Mouse (Mus musculus): ENCODE measurements around the gene Ano1.

Ano1 gene

DNA sequence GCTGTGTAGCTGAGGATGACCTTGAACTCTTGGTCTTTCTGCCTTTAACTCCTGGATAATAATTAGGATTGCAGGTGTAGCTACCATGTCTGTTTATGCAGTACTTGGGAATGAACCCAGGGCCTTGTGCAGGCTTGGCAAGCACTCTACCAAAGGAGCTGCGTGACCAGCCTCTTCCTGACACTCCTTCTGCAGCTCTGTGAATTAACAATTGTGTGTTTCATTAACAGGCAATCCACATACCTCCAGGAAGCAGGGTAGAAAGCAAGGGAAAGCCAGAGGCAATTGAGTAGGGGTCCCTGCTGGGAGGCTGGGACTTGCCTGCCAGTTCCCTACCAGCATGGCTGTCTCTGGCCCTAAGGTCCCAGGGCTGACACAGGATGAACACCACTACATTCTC is 111.0 kb downstream of the Ano1 start:
- no peak for DNase-seq (ENCODE audit: low read depth, low spot score)

DNA sequence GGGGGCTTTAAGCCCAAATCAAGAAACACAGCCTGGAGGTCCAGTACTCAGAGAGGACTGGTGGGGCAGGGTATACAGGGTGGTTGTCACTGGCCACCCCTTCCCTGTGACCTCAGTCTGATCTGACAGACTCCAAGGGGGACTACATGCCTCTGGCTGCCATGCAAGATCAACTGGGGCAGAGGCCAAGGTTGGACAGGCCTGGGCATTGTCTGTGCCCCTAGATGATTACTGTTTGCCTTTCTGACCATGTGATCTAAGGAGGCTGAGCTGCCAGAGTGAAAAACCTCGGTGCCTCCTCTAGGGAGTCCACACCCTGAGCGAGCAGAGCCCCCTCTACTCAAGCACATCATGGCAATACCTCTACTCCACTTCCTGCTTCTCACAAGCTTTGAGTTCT is 115.8 kb downstream of the Ano1 start:
- DNase-seq (ENCODE audit: low read depth, low spot score), result no peak

DNA sequence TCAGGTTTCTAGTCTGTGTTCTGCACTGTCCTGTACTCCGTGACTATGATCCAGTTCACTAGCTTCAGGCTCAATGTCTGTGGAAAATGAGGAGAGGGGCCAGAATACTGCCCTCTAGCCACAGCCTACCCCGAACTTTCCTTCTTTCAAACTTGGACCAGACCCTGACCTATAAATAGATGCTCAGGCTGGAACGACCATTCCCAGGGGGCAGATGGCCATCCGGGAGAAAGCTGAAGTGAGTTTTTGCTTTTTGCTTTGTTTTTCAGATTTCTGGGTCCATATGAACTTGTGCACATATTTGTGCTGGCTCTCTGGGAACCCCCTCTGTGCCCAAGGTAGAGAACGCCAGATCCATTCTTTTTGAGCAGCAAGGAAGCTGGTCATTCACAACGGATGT is 116.9 kb downstream of the Ano1 start:
- DNase-seq (ENCODE audit: low read depth, low spot score), result no peak

DNA sequence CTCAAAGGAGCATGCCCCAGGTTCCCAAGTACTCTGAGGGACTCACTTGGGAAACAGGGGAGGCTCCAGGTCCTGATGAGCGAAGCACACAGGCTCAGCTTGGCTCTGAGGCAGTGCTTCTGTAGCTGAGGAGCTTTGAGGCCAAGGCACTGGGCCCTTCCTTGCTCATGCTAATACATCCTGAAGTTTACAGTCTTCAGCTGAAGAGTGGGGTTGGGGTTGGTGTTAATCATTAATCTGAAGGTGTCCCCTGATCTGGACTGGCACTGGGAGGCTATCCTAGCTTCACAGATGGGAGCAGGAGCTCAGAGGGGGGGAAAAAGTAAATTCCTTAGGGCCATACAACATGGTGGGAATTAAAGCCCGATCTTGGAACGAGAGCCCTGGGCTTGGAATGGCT is 117.3 kb downstream of the Ano1 start:
- no peak for DNase-seq (ENCODE audit: low read depth, low spot score)

DNA sequence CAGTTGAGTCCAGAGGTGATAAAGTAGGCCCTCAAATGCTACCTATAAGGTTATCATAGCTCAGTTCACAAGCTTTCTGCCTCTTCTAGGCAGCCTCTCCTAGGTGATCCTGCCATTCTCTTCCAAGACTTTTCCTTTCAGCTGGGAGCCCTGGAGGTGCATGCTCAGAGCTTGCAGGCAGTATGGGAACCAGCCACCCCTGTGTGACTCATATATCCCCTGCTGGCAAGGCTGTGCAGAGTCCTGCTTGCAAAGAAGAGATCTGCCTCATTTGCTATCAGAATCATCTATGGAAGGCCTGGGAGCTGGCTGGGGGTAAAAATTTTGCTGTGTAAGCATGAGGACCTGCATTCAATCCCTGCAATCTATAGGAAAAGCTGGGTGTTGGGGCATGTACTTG is 119.5 kb downstream of the Ano1 start:
- no peak for DNase-seq (ENCODE audit: low read depth, low spot score)

DNA sequence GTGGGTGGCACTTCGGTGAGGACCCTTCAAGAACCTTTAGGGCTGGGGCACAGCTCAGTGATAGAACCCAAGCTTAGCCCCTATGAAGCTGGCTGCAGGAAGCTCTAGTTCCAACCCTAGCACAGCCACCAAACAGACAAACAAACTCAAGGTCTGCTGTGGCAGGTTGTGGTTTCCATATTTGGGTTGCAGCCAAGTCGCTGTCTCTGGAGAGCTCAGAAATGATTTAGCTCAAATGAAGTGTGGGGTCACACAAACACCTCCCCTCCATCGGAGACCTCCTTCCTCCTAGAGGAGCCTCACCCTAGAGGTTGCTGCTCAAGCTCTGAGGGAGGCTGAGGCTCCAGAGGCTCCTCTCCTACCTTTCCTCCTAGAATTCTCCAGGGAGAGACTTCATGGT is 121.2 kb downstream of the Ano1 start:
- no peak for DNase-seq (ENCODE audit: low read depth, low spot score)

DNA sequence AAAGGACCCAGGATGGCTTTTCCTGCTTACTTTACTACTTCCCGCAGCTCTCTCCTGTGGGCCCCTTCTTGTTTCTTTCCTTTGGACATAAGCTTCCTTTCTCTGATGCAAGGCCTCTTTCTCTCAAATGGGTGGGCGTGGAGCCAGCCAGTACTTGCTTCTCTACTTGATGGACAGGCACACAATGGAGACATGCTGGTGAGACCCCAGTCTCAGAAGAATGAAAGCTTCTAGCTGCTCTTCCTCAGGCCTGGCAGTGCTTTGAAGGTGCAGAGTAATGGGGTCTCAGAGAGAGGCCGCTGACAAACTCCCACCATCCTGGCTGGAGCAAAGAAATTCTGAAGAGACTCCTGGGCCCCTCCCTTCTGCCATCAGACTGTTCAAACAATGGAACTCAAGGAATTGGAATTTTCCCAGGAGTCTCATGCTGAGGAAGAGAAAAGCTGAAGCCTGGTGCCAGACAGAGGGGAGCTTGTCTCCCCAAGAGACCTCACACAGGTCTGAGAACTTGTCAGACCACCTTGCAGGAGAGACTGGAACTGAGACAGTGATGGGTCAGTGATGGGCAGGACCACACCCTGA is 123.3 kb downstream of the Ano1 start:
- no peak for DNase-seq (ENCODE audit: low read depth, low spot score)

DNA sequence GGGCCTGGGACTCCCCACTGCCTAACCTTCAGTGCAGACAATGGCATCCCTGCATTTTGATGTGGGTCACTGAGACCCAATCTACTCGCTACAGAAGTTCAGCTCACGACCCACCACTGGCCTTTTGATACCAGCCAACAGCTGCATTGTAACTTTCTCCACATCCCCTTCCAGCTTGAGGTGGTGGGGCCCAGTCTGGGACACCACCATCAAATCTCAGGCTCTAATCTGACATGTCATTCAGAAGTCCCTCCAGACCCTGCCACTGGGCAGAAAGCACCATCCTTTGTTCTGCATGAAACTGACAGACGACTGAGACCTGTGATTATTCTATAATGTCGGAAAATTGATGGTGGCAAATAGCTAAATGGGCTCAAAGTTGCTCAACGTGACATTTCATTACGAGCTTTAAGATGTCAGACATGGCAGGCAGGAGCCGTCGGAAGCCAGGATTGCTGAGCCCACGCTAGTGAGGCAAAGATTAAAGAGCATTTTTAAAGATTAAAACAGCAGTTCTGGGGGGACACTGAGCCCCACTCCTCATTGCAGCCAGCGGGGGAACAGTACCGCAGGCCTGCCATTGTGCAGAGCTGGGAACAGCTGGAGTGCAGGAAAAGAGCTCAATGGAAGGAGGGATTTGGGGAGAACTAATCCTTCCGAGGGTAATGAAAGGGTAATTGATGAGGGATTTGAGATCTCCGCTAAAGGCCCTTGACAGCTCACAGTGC is 124.0 kb downstream of the Ano1 start:
- no peak for DNase-seq (ENCODE audit: low read depth, low spot score)

DNA sequence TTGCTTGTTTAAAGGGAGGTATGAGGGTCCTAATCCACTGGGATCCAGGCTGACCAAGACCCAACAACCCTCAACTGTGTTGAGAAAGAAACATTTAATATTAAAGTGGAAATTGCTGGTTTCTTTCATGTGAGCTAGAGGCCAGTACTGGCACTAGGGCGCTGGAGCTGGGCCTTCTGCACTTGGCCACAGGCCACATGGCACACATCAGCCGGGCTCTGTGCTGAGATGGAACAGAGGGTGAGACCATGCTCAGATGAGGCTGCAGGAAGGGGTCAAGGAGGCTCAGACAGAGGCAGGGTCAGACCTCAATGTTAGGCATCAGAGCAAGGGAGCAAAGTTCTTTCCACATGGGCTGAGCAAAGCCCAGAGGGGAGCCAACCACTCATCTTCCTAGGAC is 125.7 kb downstream of the Ano1 start:
- DNase-seq (ENCODE audit: low read depth, low spot score), result no peak

DNA sequence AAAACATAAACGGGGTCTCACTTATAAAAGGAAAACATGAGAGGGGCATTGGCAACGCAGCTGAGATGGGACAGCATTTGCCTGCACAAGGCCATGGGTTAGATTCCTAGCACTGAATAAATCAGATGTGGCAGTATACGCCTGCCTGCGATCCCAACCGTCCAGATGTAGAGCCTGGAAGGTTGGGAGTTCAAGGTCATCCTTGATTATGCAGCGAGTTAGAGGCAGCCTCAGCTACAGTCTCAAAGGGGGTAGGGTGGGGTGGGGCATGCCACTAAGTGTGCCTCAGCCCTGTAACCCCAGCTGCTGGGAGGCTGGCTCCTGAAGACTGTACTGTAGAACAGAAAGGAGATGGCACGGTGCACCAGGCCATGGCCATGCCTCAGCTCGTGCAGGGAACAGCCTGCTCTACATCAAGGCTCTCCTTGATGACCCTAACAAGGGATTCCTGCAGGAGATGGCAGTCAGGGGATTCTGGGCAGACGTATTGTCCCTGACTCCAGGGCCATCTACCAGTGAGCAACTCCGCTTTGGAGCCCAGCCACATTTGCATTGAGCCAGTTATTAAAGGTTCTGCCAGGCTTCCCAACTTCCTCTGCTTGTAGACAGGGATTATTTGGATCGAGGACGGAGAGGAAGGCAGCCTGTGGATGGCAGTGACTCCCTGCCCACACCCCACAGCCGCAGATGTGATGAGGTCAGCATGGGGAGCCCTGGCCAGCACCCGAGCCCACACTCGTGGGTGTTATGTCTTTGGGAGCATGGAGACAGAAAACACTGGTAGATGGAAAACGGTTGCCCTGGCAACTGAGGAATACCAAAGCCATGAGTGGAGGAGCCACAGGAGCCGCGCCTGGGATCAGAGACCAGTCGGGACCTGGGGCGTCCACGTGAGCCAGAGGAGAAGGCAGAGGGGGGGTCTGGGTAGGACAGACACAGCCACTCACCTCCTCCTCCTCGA is 130.8 kb downstream of the Ano1 start:
- DNase-seq (ENCODE audit: low read depth, low spot score), result no peak

DNA sequence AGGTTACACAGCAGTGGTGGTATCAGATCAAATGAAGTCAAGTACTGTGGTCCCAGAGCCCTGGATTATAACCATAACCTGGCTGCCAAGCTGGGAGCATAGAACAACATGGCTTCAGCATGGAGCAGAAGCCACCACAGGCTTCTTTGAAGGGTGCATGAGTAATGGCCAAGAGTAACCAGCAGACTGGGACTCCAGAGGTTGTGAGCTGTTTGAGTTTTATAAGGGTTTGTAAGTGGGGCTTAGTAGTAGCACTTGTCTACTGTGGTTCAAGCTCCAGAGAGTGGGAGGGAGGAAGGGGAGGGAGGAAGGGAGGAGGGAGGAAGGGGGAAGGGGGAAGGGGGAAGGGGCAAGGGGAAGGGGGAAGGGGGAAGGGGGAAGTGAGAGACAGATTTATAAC is 131.5 kb downstream of the Ano1 start:
- DNase-seq (ENCODE audit: low read depth, low spot score), result no peak

DNA sequence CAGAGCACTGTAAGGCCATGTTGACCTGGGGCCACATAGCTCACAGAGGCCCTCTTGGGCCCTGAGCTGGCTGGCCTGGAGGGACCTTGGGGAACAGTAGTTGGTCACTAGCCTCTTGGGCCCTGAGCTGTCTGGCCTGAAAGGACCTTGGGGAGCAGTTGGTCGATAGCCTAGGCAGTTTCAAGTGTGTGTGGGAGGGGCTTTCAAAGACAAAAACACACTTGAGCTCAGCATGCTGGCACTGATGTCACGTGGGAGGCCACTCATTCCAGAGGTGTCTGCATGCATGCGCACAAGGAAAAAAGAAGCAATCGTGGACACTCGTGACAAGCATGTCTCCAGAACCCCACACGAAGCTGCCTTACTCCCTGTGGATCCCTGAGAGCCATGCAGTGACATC is 136.4 kb downstream of the Ano1 start:
- no peak for DNase-seq (ENCODE audit: low read depth, low spot score)

DNA sequence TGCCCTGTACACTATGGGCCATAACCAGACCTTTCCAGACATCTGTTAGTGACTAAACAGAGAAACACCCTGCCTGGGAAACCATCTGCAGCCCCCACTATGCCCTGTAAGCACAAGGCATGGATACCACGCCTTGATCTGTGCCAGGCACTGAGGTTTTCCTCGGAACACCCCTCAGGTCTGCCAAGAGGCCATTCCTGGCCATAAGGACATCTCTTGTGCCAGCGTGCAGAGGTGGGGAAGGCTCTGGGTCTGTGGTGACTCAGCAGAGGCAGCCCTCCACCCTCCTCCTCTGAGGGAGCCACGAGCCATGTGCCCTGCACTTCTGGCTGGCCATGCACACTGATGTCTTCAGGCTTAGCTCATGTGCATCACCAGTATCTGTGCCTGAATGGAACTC is 138.9 kb downstream of the Ano1 start:
- no peak for DNase-seq (ENCODE audit: low read depth, low spot score)

DNA sequence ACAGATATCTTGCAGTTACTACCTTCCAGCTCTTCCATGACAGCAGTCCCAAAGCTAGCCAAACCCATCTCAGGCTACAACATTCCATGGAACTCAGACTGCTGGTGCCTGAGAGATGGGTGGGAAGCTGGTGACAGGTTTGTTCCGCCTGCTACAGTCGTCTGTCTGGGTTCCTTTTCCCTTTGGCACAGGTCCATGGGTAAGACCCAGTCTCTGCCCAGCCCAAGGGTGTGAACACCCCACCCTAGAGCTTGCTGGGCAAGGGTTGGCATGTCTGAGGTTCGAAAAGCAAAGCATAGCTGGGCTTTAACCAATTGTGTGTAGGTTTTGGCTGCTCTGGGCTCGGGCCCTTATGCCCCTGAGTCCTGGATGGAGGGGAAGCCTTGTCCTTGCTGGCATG is 139.4 kb downstream of the Ano1 start:
- no peak for DNase-seq (ENCODE audit: low read depth, low spot score)

DNA sequence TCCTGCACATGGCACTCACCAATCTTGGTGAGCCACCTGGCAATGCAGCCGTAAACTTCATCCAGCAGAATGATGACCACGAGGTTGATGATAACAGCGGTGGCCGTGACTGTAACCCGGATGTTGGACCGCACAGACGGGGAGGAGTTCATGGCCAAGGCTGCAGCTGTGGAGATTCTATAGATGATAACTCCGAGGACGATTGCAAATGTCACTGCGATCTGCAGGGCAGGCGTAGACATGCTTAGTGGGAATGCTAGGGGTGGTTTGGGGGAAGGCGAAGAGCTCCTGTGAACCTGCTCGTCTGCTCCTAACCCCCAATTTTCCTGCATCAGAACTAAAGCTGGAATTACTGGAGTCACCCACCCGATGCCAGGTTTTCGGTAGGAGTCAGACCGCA is 140.2 kb downstream of the Ano1 start:
- DNase-seq (ENCODE audit: low read depth, low spot score), result no peak

DNA sequence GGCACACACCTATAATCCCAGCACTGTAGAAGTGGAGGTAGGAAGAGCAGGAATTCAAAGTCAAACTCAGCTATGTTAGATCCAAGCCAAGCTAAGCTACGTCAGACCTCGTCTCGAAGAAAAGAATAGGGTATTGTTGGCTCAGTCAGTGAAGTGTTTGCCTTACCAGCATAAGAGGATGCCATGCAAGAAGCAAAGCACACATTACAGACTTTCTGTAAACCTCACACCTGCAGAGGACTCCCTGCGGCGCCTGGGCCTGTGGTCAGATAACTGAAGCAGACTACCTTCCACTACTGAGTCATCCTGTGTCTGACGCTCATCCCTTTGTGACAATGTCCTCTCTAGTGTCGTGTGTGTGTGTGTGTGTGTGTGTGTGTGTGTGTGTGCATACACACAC is 142.2 kb downstream of the Ano1 start:
- peak; percentile 13 for DNase-seq (ENCODE audit: low read depth, low spot score)

DNA sequence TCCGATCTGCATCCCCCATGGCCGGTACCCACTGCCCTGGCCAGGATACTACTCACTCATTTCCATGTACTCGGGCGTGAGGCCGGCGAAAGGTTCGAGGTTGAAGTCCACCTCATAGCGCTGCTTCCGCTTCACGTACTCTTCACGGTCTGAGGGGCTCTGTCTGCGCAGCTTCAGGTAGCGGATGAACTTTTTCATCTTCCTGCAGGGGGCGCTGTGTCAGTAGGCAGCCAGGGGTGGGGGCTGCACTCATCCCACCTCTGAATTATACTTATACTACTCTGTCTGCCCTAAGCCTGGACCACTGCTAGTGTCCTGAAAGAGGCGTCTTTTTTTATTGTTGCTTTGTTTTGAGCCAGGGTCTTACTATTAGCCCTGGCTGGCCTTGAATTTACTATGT is 143.9 kb downstream of the Ano1 start:
- peak; percentile 36 for DNase-seq (ENCODE audit: low read depth, low spot score)

DNA sequence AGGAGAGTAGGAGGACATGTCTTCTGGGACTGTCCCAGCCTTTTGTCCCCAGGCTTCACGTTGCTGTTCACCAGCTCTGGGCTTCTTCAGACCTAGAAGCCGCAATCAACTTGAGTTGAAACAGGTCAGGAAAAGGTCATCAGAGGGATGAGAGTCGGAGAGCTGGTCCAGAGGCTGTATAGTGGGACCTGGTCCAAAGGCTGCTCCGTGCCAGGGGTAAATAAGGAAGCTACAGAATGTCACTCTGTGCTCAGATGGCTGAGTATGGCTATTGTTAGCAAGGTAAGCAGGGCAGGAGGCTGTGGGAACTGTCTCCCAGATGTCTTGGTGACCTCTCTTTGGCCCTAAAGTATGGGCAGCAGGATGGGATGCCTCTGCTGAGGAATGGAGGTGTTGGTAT is 147.0 kb downstream of the Ano1 start:
- DNase-seq (ENCODE audit: low read depth, low spot score), result no peak

DNA sequence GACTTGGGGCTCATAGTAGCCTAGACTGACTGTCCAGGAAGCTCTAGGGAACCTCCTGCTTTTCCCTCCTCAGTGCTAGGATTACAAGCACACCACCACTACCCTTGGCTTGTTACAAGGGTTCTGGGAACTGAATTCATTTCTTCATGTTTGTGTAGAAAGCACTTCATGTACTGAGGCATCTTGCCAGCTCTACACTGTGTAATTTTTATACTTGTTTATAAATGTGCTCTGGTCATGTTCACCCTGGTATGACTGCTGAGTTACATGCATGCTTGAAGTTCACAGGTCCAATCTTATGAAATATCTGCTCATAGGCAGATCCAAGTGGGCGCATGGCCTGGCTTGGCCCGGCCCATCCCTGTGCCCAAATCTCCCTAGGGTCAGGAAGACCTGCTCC is 147.5 kb downstream of the Ano1 start:
- DNase-seq (ENCODE audit: low read depth, low spot score), result no peak

DNA sequence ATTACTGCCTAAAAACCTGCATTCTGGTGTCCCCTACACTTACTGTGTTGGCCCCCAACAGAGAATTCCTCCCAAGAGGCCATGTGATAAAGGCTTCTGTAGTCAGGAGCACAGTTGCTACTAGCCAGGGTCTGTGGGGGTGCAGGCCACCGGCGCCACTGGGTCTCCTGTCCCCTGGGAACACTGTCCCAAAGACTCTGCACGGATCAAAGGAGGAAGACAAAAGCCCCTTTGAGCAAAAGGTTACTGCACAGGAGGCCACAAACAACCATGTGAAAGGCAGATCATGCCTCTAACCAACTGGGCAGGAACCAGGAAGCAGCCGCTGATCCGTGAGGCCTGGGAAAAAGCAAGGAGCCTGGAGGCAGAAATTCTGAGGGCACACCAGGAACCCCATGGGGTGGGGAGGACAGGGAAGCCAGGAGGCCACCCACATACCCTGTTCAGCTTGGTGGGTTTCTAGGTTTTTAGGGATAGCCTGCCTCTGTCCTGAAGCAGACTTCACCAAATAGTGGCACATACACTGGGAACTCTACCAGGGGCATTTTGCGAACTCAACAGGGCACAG is 151.4 kb downstream of the Ano1 start:
- no peak for DNase-seq (ENCODE audit: low read depth, low spot score)

DNA sequence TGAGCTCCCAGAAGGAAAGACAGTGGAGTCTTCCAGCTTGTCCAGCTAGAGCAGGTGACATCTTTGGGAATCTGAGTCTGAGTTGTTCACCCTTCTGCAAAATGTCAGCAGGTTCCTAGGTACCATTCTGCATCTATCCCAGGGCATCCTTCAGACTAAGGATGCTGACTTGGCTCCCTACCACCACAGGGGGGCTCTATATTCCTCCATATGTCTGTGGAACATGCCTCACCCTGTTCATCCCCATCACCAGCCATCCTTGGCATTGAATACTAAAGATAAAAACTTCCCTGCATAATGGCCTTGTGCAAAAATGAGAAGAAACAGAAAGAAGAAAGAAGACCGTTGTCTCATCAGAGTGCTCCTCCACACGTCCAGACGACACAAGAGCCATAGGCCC is 162.3 kb downstream of the Ano1 start:
- no peak for DNase-seq (ENCODE audit: low read depth, low spot score)

DNA sequence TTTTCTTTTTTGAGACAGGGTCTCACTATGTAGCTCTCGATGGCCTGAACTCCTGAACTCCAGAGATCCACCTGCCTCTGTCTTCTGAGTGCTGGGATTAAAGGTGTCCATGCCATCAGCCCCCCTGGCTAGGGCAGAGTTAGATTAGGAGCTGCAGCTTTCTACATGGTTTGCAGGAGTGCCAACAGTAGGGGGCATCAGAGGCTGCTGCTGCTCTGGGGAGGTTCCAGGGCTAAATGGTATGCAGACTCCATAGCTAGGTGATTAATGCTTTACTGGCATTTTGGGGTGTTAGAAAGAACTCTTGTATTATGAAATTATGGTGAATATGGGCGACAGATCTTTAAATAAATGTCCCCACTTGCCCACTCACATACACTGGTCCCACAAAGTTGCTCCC is 164.5 kb downstream of the Ano1 start:
- DNase-seq (ENCODE audit: low read depth, low spot score), result peak; percentile 31
